Mouse (Mus musculus): ENCODE results near the gene Vmn2r47. TPM values are rescaled to one million over a fixed set of nuclear protein-coding genes. Genes with fewer than 3 reads are reported as not detected.
"Not testable (repeated sequence)": the region's sequence is repeated elsewhere in the genome, so short reads cannot be mapped to it uniquely, and the experiment has no call there.

The Vmn2r47 gene
- not detected in 2 replicates for polyA plus RNA-seq (2015; fragmentation: Nextera tagmentation; extraction: Ambion mirVana)

GRCm38 (mm10) chr7:9841225-9841624, at the start of gene Vmn2r47:
TSS of gene Vmn2r47 (minus strand) at chr7:9841325.
- WGBS, result no CpG with 5 or more reads among the region's 1 CpGs
- ATAC-seq (ENCODE audit: low FRiP score, low read depth), result not testable (repeated sequence)

GRCm38 (mm10) chr7:9770471-9770870, 70.7 kb downstream of the Vmn2r47 start, which contains the start of gene Vmn2r46:
TSS of gene Vmn2r46 (minus strand) at chr7:9770571.
- no CpG with 5 or more reads among the region's 1 CpGs for WGBS
- not testable (repeated sequence) for H3K4me2 ChIP-seq (replicated peaks); H3K9me3 ChIP-seq; H3K9ac ChIP-seq; H3K36me3 ChIP-seq; H3K4me1 ChIP-seq; ATAC-seq (ENCODE audit: low FRiP score, low read depth); H3K4me3 ChIP-seq; H3K27me3 ChIP-seq; H3K27ac ChIP-seq

More at GRCm38 (mm10) chr7:9841225-9841624, at the start of gene Vmn2r47:
- H3K4me3 ChIP-seq; H3K4me1 ChIP-seq; H3K27ac ChIP-seq; H3K36me3 ChIP-seq; H3K4me2 ChIP-seq (replicated peaks); H3K27me3 ChIP-seq; H3K9me3 ChIP-seq; H3K9ac ChIP-seq: not testable (repeated sequence)

Other genes with a start within 250 kb of the Vmn2r47 start
- not detected in 2 replicates for gene Vmn2r46, start 70.8 kb downstream of the Vmn2r47 start, polyA plus RNA-seq (2015; fragmentation: Nextera tagmentation; extraction: Ambion mirVana)
- not detected in 2 replicates for gene Vmn2r48, start 112.3 kb upstream of the Vmn2r47 start, polyA plus RNA-seq (2015; fragmentation: Nextera tagmentation; extraction: Ambion mirVana)
- not detected in 2 replicates for gene Vmn2r49, start 150.9 kb upstream of the Vmn2r47 start, polyA plus RNA-seq (2015; fragmentation: Nextera tagmentation; extraction: Ambion mirVana)
- not detected in 2 replicates for gene Vmn2r50, start 212.0 kb upstream of the Vmn2r47 start, polyA plus RNA-seq (2015; fragmentation: Nextera tagmentation; extraction: Ambion mirVana)

Measured in limb, embryonic 13.5 days (tissue).